Mouse (Mus musculus) lung, adult 2 months (tissue): ENCODE measurements around the gene Eefsec.

Experiments
- CTCF ChIP-seq: fragments of 200-500 bp; IDR thresholded peaks from 2 replicates; pipeline ENCODE4 v1.5.1; 2011; ENCODE audit warnings: mild to moderate bottlenecking, low read length, control low read depth; ENCODE audit not compliant: insufficient read depth
- POLR2A ChIP-seq: fragments of 200-500 bp; IDR thresholded peaks from 2 replicates; pipeline ENCODE4 v1.6.1; 2011; ENCODE audit warnings: low read depth, mild to moderate bottlenecking, control low read depth, low read length, borderline replicate concordance; ENCODE audit errors: extremely low read depth

GRCm38 (mm10) chr6:88343485-88344450 is 102.6 kb downstream of the Eefsec start:
- TF ChIP-seq CTCF (no peak), POLR2A (no peak)
